12 mouse cellular contexts compared by ENCODE assay signal in the genomic region with DNA sequence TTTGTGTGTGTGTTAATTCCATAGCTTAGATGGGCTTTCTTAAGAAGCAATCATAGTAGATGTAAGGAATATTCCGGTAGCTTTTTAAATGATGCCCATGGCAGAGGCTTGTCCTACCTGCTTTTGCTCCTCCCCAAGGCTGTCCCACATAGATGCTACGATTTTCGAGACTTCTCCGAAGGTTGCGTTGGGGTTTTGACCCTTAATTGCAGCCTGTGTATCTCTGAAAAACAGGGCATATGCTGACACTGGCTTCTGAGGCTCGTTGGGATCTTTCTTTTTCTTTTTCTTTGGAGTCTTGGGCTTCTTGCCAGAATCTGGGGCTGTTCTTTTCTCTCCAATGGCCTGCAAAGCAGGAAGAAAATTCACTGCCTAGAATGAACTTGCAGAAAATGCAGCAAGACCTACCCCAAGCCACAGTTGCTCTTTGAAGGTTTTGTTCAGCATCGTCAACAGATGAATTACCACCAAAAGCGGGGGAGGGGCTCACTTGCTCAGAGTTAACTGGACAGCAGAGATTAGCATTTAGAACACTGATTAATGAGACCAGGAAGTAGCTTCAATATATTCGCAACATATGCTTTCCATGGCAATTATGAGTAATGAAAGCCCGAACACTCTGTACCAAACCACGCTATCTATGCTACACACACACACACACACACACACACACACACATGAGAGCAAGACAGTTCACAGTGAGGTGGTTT.
DNase-seq lines count a peak whose midpoint lies in the region; ATAC-seq lines count a peak whose summit lies in the region.
"Had no signal": no experiment of that assay in that cellular context is flagged by ENCODE, and none has a peak within 500 bp of the region (broad histone marks: within the 10 kb centered on the region; RNA-seq: fewer than 3 reads in every experiment).

No protein-coding gene starts in this region.

- no peak overlapping the region for H3K9ac ChIP-seq in forebrain, embryonic 11.5 days (ENCODE audit: low read length)
- no peak overlapping the region for H3K9ac ChIP-seq in hindbrain, embryonic 13.5 days
- H3K9ac ChIP-seq in neural tube, embryonic 14.5 days (replicated peaks; ENCODE audit: low read depth, low read length) = no peak overlapping the region
- H3K9ac ChIP-seq: embryonic facial prominence, embryonic 12.5 days; liver, embryonic 15.5 days had no signal

- H3K36me3 ChIP-seq in forebrain, embryonic 11.5 days (ENCODE audit: control insufficient read depth, insufficient read depth, low read length) = peaks cover 4% of the 10 kb centered on the region; the same call in 1 of the 2 replicates
- H3K36me3 ChIP-seq in hindbrain, embryonic 13.5 days = peaks cover 33% of the 10 kb centered on the region
- H3K36me3 ChIP-seq in neural tube, embryonic 14.5 days (ENCODE audit: control insufficient read depth, insufficient read depth, low read length) = no peaks in the 10 kb centered on the region
- H3K36me3 ChIP-seq: G1E; liver, embryonic 15.5 days had no signal

- H3K27me3 ChIP-seq in forebrain, embryonic 11.5 days (ENCODE audit: control insufficient read depth, insufficient read depth, low read length) = no peaks in the 10 kb centered on the region
- H3K27me3 ChIP-seq in hindbrain, embryonic 13.5 days = no peaks in the 10 kb centered on the region
- H3K27me3 ChIP-seq in neural tube, embryonic 14.5 days (ENCODE audit: control insufficient read depth, insufficient read depth, low read length) = no peaks in the 10 kb centered on the region
- H3K27me3 ChIP-seq: embryonic facial prominence, embryonic 12.5 days; liver, embryonic 15.5 days had no signal

- DNase-seq in layer of hippocampus, adult 11-12 months (ENCODE audit: low spot score) = peak; percentile 20
- DNase-seq in layer of hippocampus, postnatal 25 days (ENCODE audit: extremely low spot score in 1 of 2, low spot score in 1 of 2) = no peak
- DNase-seq in forebrain, embryonic 11.5 days (ENCODE audit: low spot score) = peak; percentile 77
- no peak for DNase-seq in gastrocnemius, postnatal 36 days
- no peak for DNase-seq in layer of hippocampus, adult 9-11 months
- no peak for DNase-seq in cerebellum, adult 11-12 months
- DNase-seq: heart, adult 18-20 months had no signal

- ATAC-seq in forebrain, embryonic 11.5 days (replicated peaks; ENCODE audit: low FRiP score) = peak; percentile 84
- peak; percentile 43; the same call in 1 of the 2 replicates for ATAC-seq in hindbrain, embryonic 13.5 days (ENCODE audit: low FRiP score)
- no peak for ATAC-seq in neural tube, embryonic 14.5 days (ENCODE audit: low read depth)

- peak overlapping the region; percentile 71 for H3K27ac ChIP-seq in forebrain, embryonic 11.5 days (ENCODE audit: low read depth, low read length)
- H3K27ac ChIP-seq in hindbrain, embryonic 13.5 days = peak overlapping the region; percentile 78
- peak overlapping the region; percentile 1; the same call in 1 of the 2 replicates for H3K27ac ChIP-seq in neural tube, embryonic 14.5 days (ENCODE audit: low read depth, low read length)
- H3K27ac ChIP-seq: embryonic facial prominence, embryonic 12.5 days; liver, embryonic 15.5 days had no signal

- 35% methylated on average over 11 of the region's 11 CpGs for WGBS in forebrain, embryonic 11.5 days
- WGBS in hindbrain, embryonic 13.5 days = 42% methylated on average over 11 of the region's 11 CpGs
- WGBS in neural tube, embryonic 14.5 days = 26% methylated on average over 11 of the region's 11 CpGs

- H3K4me2 ChIP-seq in forebrain, embryonic 11.5 days (ENCODE audit: low read depth, low read length, severe bottlenecking) = no peak overlapping the region
- H3K4me2 ChIP-seq in hindbrain, embryonic 13.5 days = peak overlapping the region; percentile 8; the same call in 1 of the 2 replicates
- no peak overlapping the region for H3K4me2 ChIP-seq in neural tube, embryonic 14.5 days (ENCODE audit: low read depth, low read length)
- H3K4me2 ChIP-seq: embryonic facial prominence, embryonic 12.5 days; liver, embryonic 15.5 days had no signal

- H3K9me3 ChIP-seq in forebrain, embryonic 11.5 days (ENCODE audit: control insufficient read depth, low read length) = no peaks in the 10 kb centered on the region
- no peaks in the 10 kb centered on the region for H3K9me3 ChIP-seq in hindbrain, embryonic 13.5 days
- no peaks in the 10 kb centered on the region for H3K9me3 ChIP-seq in neural tube, embryonic 14.5 days (ENCODE audit: control insufficient read depth, low read length)
- H3K9me3 ChIP-seq: embryonic facial prominence, embryonic 12.5 days; liver, embryonic 15.5 days had no signal

- intact Hi-C loops in gastrocnemius, postnatal 36 days (cut with DNase I) = no loop called here

- H3K4me1 ChIP-seq in forebrain, embryonic 11.5 days (replicated peaks; ENCODE audit: control insufficient read depth, insufficient read depth, low read length) = peaks cover 14% of the 10 kb centered on the region; the same call in 1 of the 2 replicates
- peaks cover 23% of the 10 kb centered on the region for H3K4me1 ChIP-seq in hindbrain, embryonic 13.5 days (replicated peaks)
- peaks cover 11% of the 10 kb centered on the region; the same call in 1 of the 2 replicates for H3K4me1 ChIP-seq in neural tube, embryonic 14.5 days (ENCODE audit: control insufficient read depth, insufficient read depth, low read length)
- H3K4me1 ChIP-seq: liver, embryonic 15.5 days had no signal

- H3K4me3 ChIP-seq in forebrain, embryonic 11.5 days (ENCODE audit: low read depth, low read length) = no peak overlapping the region
- no peak overlapping the region for H3K4me3 ChIP-seq in hindbrain, embryonic 13.5 days
- H3K4me3 ChIP-seq in neural tube, embryonic 14.5 days (ENCODE audit: low read depth, low read length) = no peak overlapping the region
- H3K4me3 ChIP-seq: embryonic facial prominence, embryonic 12.5 days; liver, embryonic 15.5 days had no signal

Comparison
In these comparisons a context has a peak if more than half of its experiments do, and no peak if none do; other contexts are left out.
1. DNase-seq: peak in layer of hippocampus, adult 11-12 months (single experiment) and forebrain, embryonic 11.5 days (single experiment); none in layer of hippocampus, postnatal 25 days (0 of 2), gastrocnemius, postnatal 36 days (0 of 2), layer of hippocampus, adult 9-11 months (single experiment) and cerebellum, adult 11-12 months (single experiment).
2. H3K27ac ChIP-seq: peak in every context shown above with its lines; median percentile 78 in hindbrain, embryonic 13.5 days; 71 in forebrain, embryonic 11.5 days; 1 in neural tube, embryonic 14.5 days.